Mouse (Mus musculus) thymus, adult 2 months (tissue): ENCODE results near the gene Tmem191c.

Experiments used
- CTCF ChIP-seq: fragments of 200-500 bp; IDR thresholded peaks from 2 replicates; pipeline ENCODE4 v1.5.1; 2012; ENCODE audit warnings: mild to moderate bottlenecking, control low read depth, low read length, moderate library complexity, borderline replicate concordance; ENCODE audit not compliant: control insufficient read depth, poor library complexity, insufficient read depth; ENCODE audit errors: extremely low read depth
- POLR2A ChIP-seq: fragments of 200-500 bp; IDR thresholded peaks from 2 replicates; pipeline ENCODE4 v1.6.1; 2012; ENCODE audit warnings: mild to moderate bottlenecking, low read length, control low read depth, moderate library complexity; ENCODE audit not compliant: control insufficient read depth, poor library complexity, insufficient read depth; ENCODE audit errors: extremely low read depth

DNA sequence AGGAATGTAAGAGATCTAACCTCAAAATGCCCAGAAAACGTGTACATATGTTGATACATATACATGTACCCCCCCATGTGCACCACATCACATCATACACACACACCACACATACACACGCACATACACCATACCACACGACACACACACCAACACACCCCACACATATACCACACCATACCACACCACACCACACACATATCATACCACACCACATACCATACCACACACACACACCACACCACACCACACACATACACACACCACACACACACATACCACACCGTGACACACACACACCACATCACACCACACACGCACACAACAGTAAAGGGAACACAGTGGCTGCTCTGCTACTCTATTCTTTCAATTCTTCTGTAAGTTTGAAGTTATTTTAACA is 56.0 kb downstream of the Tmem191c start:
- TF ChIP-seq POLR2A (no peak), CTCF (no peak)
